Mouse (Mus musculus) forebrain, embryonic 16.5 days (tissue): ENCODE data around the gene Mbd5. TPM values are rescaled to one million over a fixed set of nuclear protein-coding genes. Genes with fewer than 3 reads are reported as not detected.

ENCODE experiments used
- ATAC-seq: fragments of 200-750 bp; cut with Nextera tagmentation; 2 replicates; pipeline ENCODE4 v1.8.0; 2017; ENCODE audit warnings: mild to moderate bottlenecking, moderate library complexity
- H3K27ac ChIP-seq: fragments of 300-500 bp; sonication (generic); 2 replicates; pipeline ENCODE4 v1.5.1; 2014; ENCODE audit warnings: low read length, control low read depth
- H3K27me3 ChIP-seq: fragments of 300-500 bp; sonication (generic); replicated peaks from 2 replicates; pipeline ENCODE4 v1.6.1; 2014; ENCODE audit warnings: low read length; ENCODE audit not compliant: control insufficient read depth, insufficient read depth
- H3K36me3 ChIP-seq: fragments of 300-500 bp; sonication (generic); 2 replicates; pipeline ENCODE4 v1.6.1; 2014; ENCODE audit not compliant: control insufficient read depth, insufficient read depth
- H3K4me1 ChIP-seq: fragments of 300-500 bp; sonication (generic); replicated peaks from 2 replicates; pipeline ENCODE4 v1.6.1; 2014; ENCODE audit warnings: low read length; ENCODE audit not compliant: control insufficient read depth, insufficient read depth
- H3K4me2 ChIP-seq: fragments of 300-500 bp; sonication (generic); 2 replicates; pipeline ENCODE4 v1.6.1; 2014; ENCODE audit warnings: mild to moderate bottlenecking, low read length, control low read depth
- H3K4me3 ChIP-seq: fragments of 300-500 bp; sonication (generic); replicated peaks from 2 replicates; pipeline ENCODE4 v1.5.1; 2014; ENCODE audit warnings: mild to moderate bottlenecking, low read length, control low read depth
- H3K9ac ChIP-seq: fragments of 300-500 bp; sonication (generic); replicated peaks from 2 replicates; pipeline ENCODE4 v1.6.1; 2014; ENCODE audit warnings: low read depth, low read length, control low read depth
- H3K9me3 ChIP-seq: fragments of 300-500 bp; sonication (generic); 2 replicates; pipeline ENCODE4 v1.6.1; 2016; ENCODE audit warnings: low read length; ENCODE audit not compliant: control insufficient read depth
- WGBS: fragments of 180-500 bp; shearing (Covaris S2); extraction: QIAGEN DNeasy Blood & Tissue Kit; methylation state at CpG from one replicate; pipeline ENCODE4 v1.1.7; 2014; 5-methylcytosine and 5-hydroxymethylcytosine counted together
- polyA plus RNA-seq: library from polyadenylated mRNA; unstranded; fragments of >200 nt; fragmentation: Nextera tagmentation; extraction: Ambion mirVana; gene quantifications from 2 replicates; pipeline ENCODE4 v1.2.1, GENCODE M21; 2015

Gene Mbd5
- polyA plus RNA-seq, 1 experiment from 2014 or later = 40.1 TPM

GRCm38 (mm10) chr2:49119875-49120274, 170.6 kb downstream of the Mbd5 start:
- 90% methylated on average over 6 of the region's 6 CpGs for WGBS
- H3K27me3 ChIP-seq = no peaks in the 10 kb centered on the region
- no peak overlapping the region for H3K27ac ChIP-seq
- no peaks in the 10 kb centered on the region; the same call in 1 of the 2 replicates for H3K9me3 ChIP-seq
- no peak for ATAC-seq
- H3K9ac ChIP-seq = no peak overlapping the region
- H3K4me3 ChIP-seq = no peak overlapping the region
- H3K4me1 ChIP-seq = no peaks in the 10 kb centered on the region
- no peak overlapping the region for H3K4me2 ChIP-seq
- H3K36me3 ChIP-seq = no peaks in the 10 kb centered on the region

- Histone ChIP-seq H3K36me3 (no peaks in the 10 kb centered on the region), H3K9me3 (no peaks in the 10 kb centered on the region; the same call in 1 of the 2 replicates), H3K9ac (no peak overlapping the region), H3K4me3 (no peak overlapping the region), H3K4me1 (no peaks in the 10 kb centered on the region), H3K27ac (no peak overlapping the region), H3K27me3 (no peaks in the 10 kb centered on the region), H3K4me2 (no peak overlapping the region)
- no peak for ATAC-seq
- 69% methylated on average over 3 of the region's 3 CpGs for WGBS
Measured at GRCm38 (mm10) chr2:49121603-49122002, 172.3 kb downstream of the Mbd5 start.

- Histone ChIP-seq H3K4me2 (no peak overlapping the region), H3K27me3 (no peaks in the 10 kb centered on the region), H3K36me3 (no peaks in the 10 kb centered on the region), H3K4me1 (no peaks in the 10 kb centered on the region), H3K27ac (no peak overlapping the region), H3K9me3 (no peaks in the 10 kb centered on the region), H3K4me3 (no peak overlapping the region), H3K9ac (no peak overlapping the region)
- WGBS = 72% methylated on average over 3 of the region's 3 CpGs
- ATAC-seq = no peak
Measured at GRCm38 (mm10) chr2:49142186-49142585, 192.9 kb downstream of the Mbd5 start.

- Histone ChIP-seq H3K4me3 (no peak overlapping the region), H3K4me2 (no peak overlapping the region), H3K9ac (no peak overlapping the region), H3K36me3 (0 out of 2 replicates have a peak, but pooled peaks cover 3% of the 10 kb centered on the region), H3K27me3 (no peaks in the 10 kb centered on the region), H3K4me1 (no peaks in the 10 kb centered on the region), H3K9me3 (no peaks in the 10 kb centered on the region), H3K27ac (no peak overlapping the region)
- no peak for ATAC-seq
- 71% methylated on average over 1 of the region's 1 CpGs for WGBS
Measured at GRCm38 (mm10) chr2:49153649-49154048, 204.3 kb downstream of the Mbd5 start.

- Histone ChIP-seq H3K4me2 (no peak overlapping the region), H3K4me3 (no peak overlapping the region), H3K27ac (no peak overlapping the region), H3K36me3 (0 out of 2 replicates have a peak, but pooled peaks cover 3% of the 10 kb centered on the region), H3K27me3 (no peaks in the 10 kb centered on the region), H3K4me1 (no peaks in the 10 kb centered on the region), H3K9ac (no peak overlapping the region), H3K9me3 (peaks cover 2% of the 10 kb centered on the region; the same call in 1 of the 2 replicates)
- 79% methylated on average over 5 of the region's 5 CpGs for WGBS
- no peak for ATAC-seq
Measured at GRCm38 (mm10) chr2:49160232-49160947, 211.1 kb downstream of the Mbd5 start.

- no peaks in the 10 kb centered on the region for H3K27me3 ChIP-seq
- H3K4me1 ChIP-seq = no peaks in the 10 kb centered on the region
- H3K4me3 ChIP-seq = no peak overlapping the region
- H3K36me3 ChIP-seq = no peaks in the 10 kb centered on the region
- 84% methylated on average over 3 of the region's 3 CpGs for WGBS
- ATAC-seq = no peak
- H3K9ac ChIP-seq = no peak overlapping the region
- H3K9me3 ChIP-seq = no peaks in the 10 kb centered on the region
- no peak overlapping the region for H3K27ac ChIP-seq
- no peak overlapping the region for H3K4me2 ChIP-seq
Measured at GRCm38 (mm10) chr2:49169766-49170165, 220.5 kb downstream of the Mbd5 start.

GRCm38 (mm10) chr2:49177015-49177414, 227.7 kb downstream of the Mbd5 start:
- ATAC-seq = no peak
- 90% methylated on average over 3 of the region's 3 CpGs for WGBS
- H3K27ac ChIP-seq = no peak overlapping the region

GRCm38 (mm10) chr2:49190984-49191383, 241.7 kb downstream of the Mbd5 start:
- WGBS = 67% methylated on average over 2 of the region's 2 CpGs
- Histone ChIP-seq H3K4me2 (no peak overlapping the region), H3K27me3 (no peaks in the 10 kb centered on the region), H3K27ac (no peak overlapping the region), H3K9me3 (no peaks in the 10 kb centered on the region), H3K4me3 (no peak overlapping the region), H3K36me3 (no peaks in the 10 kb centered on the region), H3K9ac (no peak overlapping the region), H3K4me1 (no peaks in the 10 kb centered on the region)
- no peak for ATAC-seq

More at GRCm38 (mm10) chr2:49177015-49177414, 227.7 kb downstream of the Mbd5 start:
- no peaks in the 10 kb centered on the region for H3K4me1 ChIP-seq
- no peaks in the 10 kb centered on the region for H3K9me3 ChIP-seq
- no peaks in the 10 kb centered on the region for H3K27me3 ChIP-seq
- H3K9ac ChIP-seq = no peak overlapping the region
- H3K36me3 ChIP-seq = no peaks in the 10 kb centered on the region
- H3K4me2 ChIP-seq = no peak overlapping the region
- H3K4me3 ChIP-seq = no peak overlapping the region

- 87% methylated on average over 3 of the region's 3 CpGs for WGBS
Measured at GRCm38 (mm10) chr2:49191695-49192094, 242.4 kb downstream of the Mbd5 start.

More at GRCm38 (mm10) chr2:49191695-49192094, 242.4 kb downstream of the Mbd5 start:
- no peaks in the 10 kb centered on the region for H3K4me1 ChIP-seq
- no peaks in the 10 kb centered on the region for H3K9me3 ChIP-seq
- no peaks in the 10 kb centered on the region for H3K27me3 ChIP-seq
- no peak overlapping the region for H3K4me2 ChIP-seq
- H3K9ac ChIP-seq = no peak overlapping the region
- no peaks in the 10 kb centered on the region for H3K36me3 ChIP-seq
- no peak overlapping the region for H3K4me3 ChIP-seq
- no peak for ATAC-seq
- H3K27ac ChIP-seq = no peak overlapping the region
